Mouse (Mus musculus) brain, embryonic 18.5 days (tissue): ENCODE measurements around the gene Zic5.

Source experiments
- DNase-seq: peaks from one replicate; pipeline ENCODE4 v3.0.0-alpha.2; 2012; ENCODE audit warnings: low read depth, low spot score

The Zic5 gene

DNA sequence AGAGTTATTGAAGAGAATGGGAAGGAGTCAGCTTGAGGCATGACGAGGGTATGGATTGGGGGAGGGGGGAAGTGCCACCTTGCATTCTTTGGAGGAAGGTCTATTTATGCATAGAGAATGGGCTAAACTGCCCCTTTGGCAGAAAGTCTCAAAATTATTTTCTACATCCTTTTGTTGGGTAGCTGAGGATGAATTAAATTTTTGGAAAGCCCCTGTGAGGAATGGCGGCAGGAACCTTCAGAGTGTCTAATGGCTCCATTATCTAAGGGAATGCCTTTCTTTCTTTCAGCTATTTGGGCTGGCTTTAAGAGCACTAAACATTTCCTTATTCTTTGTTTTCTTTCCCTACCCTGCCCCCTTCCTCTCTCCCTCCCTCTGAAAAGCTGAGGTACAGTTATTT lies 14.9 kb upstream of the Zic5 start:
- no peak for DNase-seq

DNA sequence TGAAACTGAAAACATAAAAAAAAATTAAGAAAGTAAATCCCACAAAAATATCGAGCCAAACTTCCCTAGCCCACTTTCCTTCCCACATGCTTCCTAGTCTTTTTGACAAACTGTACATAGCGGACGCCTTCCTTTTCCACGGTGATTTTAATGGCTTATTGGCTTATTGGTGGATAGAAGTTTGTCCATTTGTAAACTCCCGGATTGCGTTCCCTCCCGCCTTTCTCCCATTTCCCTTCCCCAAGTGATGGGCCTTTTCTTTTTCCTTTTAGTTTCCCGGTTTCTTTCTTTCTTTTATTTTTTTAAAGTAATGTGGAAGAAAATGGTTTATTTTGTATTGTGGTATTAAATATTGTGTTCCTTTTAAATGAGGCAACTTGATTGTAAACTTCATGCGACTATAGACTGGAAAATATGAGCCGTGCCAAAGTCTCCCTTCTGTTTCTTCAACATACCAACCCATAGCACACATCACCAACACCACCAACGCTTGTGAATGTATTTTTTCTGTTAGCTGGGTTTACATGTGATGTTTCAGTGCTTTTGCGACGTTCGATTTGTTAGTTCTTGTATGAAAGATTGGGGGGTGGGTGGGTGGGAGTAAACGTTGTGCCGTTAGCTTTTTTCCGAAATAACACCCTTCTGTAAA lies 14.1 kb upstream of the Zic5 start:
- no peak for DNase-seq

DNA sequence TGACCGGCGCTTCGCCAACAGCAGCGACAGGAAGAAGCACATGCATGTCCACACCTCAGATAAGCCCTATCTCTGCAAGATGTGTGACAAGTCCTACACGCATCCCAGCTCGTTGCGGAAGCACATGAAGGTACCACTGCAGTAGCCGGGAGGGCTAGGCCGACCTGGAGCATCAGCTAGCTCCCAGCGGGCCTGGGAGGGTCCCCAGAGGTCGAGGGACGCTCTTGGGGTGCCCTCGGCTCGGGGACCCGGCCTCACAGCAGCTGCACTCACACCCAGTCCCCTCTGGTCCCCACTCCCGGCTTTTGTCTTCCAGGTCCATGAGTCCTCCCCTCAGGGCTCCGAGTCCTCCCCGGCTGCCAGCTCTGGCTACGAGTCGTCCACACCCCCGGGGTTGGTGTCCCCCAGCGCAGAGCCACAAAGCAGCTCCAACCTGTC lies 13.1 kb upstream of the Zic5 start:
- DNase-seq = no peak

DNA sequence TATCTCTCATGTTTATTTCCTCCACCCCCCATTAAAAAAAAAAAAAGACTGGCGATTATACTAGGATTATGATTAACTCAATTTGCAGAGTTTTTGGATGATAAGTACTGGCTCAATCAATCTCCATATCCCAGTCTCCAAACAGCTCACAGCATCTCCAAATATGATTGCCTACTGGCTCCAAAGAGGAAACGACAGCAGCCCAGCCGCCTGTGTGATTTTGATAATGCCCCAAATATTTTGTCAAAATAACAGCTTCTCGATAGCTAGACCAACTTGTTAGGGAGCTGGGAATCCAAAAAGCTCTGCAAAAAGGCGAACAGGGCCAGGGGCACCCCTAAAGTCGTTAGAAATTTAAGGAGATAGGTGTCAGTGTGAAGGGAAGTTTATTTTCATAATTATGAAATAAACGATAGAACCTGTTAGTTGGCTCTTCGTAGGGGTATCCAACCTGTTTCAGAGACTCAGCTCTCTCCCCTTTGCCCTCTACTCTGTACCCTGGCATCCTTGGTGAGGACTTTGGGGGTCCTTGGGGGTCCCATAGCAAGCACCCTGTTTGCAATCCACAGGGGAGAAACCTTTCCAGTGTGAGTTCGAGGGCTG lies 12.6 kb upstream of the Zic5 start:
- no peak for DNase-seq

DNA sequence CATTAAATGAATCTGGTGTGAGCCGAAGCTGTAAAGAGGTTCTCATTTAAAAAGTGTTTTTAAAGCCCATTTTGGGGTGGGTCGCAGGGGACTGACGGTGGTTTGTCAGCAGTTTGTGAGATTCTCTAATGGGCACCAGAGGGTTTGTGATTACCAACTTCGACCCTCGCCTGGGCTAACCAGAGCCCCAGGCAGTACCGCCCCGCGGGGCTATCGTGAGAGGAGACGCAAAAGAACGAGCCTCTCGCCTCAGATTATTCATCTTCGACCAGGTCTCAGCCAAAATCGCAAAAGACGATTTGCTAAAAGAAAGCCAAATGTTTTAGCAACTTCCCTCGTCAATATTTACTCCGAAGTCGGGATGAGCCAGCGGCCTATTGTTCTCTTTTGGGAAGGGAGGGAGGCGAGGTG lies 11.8 kb upstream of the Zic5 start:
- no peak for DNase-seq

DNA sequence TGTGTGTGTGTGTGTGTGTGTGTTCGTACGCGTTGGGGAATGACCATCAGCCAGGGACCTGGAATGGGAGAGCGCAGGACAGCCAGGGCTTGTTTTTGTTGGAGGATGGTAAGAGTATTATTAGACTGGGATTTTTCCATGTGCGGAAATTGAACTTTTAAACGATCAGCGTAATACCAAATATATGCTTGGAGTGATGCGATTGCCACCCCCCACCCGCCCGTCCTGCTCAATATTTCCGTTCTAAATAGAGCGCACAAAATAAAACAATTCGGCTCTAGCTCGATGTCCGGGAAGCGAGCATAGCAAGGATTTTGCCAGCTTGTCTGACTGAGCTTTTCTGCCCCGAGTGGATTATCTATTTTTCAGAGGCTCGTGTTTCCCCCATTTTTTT lies 11.3 kb upstream of the Zic5 start:
- DNase-seq = no peak

DNA sequence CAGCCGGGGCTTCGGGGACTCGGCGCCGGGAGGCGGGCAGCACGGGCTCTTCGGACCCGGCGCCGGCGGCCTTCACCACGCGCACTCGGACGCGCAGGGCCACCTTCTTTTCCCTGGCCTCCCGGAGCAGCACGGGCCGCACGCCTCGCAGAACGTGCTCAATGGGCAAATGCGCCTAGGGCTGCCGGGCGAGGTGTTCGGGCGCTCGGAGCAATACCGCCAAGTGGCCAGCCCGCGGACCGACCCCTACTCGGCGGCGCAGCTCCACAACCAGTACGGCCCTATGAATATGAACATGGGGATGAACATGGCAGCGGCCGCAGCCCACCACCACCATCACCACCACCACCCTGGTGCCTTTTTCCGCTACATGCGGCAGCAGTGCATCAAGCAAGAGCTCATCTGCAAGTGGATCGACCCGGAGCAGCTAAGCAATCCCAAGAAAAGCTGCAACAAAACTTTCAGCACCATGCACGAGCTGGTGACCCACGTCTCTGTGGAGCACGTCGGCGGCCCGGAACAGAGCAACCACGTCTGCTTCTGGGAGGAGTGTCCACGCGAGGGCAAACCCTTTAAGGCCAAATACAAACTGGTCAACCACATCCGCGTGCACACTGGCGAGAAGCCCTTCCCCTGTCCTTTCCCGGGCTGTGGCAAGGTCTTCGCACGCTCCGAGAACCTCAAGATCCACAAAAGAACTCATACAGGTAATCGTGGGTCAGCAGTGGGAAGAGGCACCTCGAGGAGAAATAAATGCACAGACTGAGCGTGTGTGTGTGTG lies 10.8 kb upstream of the Zic5 start:
- DNase-seq = no peak

DNA sequence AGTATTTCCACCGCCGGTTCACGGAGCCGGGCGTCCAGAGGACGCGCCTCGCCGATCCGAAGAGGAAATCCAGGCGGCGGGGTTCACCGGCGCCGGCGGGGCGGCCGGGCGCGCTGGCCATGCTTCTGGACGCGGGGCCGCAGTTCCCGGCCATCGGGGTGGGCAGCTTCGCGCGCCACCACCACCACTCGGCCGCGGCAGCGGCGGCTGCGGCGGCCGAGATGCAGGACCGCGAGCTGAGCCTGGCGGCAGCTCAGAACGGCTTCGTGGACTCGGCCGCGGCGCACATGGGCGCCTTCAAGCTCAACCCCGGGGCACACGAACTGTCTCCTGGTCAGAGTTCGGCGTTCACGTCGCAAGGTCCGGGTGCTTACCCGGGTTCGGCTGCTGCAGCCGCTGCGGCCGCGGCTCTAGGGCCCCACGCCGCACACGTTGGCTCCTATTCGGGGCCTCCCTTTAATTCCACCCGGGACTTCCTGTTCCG lies 10.1 kb upstream of the Zic5 start:
- no peak for DNase-seq

DNA sequence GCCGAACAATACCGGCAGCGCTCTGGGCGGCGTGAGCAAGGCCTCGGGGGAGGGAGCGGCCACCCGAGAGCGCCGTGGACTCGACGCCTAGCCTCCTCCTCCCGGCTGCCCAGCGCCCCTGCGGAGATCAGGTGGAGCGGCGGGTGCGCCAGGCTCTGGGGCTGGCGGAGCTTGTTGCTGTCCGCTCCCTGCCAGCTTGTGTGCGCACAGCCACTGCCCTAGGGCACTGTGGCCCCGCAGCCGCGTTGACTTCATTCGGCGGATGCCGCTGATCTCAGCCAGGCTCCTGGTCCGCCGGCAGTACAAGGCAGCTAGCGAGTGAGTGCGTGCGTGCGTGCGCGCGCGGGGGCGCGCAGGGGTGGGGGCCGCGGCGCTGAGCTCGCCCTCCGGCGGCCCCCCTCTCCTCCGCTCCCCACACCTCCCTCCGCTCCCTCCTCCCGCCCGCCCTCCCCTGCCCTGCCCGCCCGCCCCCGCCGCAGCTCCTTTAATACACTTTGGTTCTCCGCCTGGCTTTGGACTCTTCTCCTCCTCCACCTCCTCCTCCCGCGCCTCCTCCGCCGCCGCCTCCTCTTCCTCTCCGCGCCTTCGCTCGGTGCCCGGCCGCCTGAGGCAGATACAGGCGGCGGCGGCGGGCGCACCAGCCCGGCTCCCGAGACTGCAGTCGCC lies 9.5 kb upstream of the Zic5 start, which contains the start of gene Zic2:
Zic2 (plus strand) TSS at position 545 of the 666 bp plus-strand sequence.
- DNase-seq = no peak

DNA sequence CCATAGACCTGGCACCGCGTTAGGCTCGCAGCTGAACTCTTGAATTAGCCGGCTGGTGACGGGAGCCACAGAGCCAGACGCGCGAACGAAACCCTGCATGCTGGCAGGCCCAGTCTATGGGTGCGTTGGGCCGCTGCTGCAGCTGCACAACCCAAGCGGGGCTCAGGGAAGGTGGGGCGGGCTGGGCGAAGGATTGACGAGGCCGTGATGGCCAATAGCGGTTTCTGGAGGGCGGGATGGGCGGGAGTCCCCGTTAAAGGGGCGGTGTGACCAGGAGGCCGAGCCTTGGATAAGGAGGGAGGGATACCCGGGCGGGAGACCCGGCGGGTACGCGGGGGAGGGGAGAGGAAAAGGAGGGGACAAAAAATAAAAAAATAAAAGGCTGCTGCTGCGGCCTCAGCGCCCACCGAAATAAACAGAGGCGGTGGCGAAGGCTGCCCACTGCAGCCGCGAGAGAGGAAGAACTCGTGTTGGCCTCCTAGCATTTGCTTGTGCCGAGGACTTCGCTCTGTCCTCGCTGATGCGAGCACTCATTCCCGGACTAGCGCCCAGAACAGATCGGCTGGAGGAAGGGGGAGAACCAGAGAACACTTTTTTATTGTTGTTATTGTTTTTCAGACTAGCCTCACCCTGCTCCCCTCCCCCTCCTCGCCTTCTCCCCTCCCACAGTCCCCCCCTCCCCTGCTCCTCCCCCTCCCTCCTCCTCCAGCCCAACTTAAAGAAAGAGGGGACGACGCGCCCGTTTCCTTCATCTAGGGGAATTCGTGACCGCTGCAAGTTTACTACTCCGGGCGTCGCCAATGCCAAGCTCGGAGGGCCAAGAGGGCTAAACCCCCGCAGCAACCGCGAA lies 8.8 kb upstream of the Zic5 start:
- DNase-seq = no peak

DNA sequence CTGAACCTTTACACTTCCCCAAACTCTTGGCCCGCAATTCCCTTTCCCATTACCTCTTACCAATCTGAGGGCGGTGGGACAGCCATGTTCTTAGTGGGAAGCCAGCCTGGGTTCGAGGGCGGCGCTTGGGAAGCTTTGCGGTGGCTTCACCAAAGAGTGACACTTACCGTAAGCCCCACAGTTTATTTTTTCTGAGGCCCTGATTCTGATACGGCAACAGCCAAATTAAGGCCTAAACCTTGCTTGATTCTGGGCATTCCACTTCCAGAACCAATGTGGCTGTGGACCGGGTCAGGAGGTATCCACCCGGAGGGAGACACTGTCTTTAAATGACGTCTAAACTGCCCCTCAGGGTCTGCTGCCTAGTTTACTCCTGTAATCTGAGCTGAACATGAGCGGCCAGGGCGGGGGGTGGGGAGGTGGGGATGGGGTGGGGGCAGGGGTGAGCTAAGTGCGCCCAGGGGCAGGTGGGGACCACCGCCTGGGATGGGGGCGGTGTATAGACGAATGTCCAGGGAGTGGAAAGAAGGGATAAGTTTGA lies 7.8 kb upstream of the Zic5 start:
- no peak for DNase-seq

DNA sequence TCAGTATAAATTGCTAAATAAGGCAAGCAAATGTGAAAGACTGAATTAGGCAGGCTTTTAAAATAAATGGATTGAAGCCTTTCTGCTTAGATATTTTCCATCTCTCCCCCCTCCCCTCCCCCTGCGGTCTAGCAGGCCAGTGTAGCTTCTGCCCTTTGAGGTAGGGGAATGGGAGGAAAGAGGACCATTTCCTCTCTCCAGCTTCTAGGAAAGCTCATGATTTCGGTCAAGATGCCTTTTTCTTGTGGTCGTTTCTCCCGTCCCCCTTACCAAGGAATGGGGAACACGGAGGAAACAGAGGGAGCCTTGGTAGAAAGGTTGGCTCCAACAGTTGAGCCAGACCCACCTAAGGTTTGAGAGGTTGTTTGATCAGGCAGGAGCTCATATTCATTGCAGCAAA lies 7.2 kb upstream of the Zic5 start:
- DNase-seq = no peak

DNA sequence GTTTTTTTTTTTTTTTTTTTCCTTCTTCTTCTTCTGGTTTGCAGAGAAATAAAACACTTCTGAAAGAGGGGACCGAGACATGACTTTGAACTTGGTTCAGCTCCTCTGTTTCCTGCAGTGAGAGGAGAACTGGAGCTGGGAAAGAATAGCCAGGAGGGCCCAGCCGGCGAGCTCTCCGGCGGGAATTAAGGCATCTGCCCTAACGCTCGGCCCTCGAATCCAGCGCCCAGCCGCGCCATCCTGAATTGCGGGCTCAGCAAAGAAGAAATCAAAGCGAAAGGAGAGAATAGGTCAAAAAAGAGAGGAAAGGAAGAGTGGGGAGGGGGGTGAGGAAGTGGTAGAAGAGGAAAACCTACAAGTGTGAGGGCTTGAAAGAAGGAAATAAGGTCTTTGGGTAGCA lies 6.7 kb upstream of the Zic5 start:
- DNase-seq = no peak

DNA sequence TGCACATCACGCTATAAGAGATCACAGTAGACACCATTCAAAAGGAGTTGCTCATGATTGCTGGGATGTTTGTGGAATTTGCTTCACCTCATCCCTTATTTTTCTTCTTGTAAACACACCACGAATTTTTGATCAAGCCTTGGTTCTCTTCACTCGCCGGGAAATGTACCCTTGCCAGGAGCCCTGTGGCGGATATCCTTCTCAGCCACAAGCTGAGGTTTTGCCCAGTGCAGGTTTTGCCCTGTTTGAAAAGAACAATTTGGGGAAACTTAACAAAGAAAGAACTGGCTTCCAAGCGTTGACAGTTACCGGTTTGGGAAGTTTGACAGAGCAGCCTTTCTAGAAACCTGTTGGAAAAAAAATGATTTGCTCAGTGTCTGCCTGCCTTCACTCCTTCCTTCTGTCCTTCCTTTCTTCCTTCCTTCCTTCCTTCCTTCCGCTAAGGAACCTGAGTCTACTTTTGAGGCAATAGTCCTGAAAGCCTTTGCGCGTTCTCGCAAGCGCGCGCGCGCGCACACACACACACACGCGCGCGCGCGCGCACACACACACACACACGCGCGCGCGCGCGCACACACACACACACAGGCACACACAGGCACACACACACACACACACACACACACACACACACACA lies 6.1 kb upstream of the Zic5 start:
- no peak for DNase-seq

DNA sequence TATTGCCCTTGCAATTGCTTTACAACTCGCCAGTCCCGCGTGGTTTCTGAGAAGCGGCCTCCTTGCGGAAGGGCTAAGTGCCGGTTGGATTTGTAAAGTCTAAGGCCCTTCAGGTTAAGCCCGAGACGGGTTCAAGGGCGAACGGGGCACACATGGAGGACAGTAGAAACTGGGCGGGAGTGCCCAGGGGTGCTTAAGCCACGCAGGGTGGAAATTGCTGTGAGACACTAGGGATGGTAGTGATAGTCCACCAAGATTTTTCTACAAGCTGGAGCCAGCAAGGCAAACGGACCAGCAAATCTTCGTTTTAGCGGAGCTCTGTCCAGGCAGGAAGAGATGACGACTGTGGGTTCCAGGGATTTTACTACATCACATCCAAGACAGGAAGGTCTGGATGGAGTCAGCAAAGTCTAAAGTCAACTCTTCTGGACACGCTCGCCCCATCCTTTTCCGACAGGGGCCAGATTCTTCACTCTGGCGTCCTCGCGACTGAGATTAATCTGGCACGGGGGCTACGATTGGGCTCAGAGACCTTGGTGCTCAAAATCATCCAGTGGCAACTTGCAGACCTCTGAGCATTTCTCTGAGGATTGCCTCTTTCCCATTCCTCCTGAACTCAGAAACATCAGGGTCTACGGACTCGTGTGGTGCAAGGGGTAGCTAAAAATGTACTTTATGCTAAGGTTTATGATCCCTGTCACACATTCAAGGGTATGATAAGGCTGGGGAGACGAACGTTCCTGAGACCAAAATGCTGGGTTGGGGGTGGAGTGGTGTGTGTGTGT lies 3.7 kb upstream of the Zic5 start:
- no peak for DNase-seq

DNA sequence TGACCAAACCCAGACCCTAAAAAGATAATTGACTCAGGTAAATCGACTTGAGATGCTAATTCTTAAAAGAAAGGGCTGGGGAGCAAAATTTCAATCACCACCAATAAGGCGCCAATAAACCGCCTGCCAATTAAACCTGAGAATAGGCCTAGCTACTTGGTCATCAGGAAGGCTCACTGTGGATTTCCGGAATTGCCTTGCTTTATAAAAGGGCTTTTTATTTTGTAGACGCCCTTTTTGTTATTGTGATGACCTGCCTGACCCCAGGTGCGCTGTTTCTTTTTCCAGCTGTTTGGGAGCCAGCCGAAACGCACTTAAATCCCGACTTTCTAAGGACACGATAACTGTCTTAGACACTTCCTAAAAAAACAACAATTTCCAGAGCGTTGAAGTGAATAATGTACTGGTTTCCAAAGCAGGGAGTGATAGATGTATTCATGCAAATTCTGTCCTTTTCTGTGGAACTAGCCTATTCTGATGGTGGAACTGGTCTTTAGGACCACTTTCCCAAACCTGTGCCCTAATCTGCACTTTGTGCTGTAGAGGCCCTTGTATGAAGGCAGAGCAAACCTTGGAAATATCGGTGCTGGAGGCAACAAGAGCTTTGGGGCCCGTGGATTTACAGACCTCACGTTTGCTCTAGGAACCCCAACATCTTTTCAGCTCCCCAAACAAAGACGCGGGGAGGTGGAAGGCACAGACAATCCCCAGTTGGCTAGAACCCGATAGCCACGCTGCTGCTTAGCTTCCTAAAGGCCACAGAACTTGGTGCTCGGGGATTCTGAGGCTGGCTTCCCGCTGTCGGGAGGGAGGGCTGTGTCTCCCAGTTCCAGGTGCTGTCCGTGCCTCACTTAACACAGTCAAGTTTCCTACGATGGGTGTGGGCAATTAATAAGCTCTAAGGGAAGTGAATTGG lies 2.7 kb upstream of the Zic5 start:
- no peak for DNase-seq

DNA sequence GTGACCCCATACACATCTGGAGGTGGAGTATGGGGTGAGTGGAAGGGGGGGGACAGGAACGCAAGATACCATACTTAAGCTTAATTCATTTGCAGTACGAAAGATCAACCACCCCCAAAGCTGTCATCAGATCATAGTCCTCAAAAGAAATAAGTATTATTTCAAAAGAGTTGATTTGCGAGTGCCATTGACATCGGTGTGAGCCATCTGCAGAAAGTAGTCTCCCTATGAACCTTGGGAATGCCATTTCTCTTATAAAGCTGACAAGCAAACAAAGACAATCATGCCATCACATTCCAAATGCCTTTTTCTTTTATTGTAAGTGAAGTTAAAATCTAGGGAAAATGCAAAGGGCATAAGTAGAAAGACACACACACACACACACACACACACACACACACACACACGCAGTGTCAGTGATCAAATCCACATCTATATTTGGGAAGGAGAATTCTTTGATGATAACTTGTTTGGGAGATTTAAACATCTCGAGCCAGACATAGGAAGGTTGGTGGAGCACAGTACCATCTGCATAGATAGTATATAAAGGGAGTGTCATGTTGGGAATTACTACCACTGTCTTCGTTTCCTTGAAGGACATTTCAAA lies 1.4 kb upstream of the Zic5 start:
- DNase-seq = no peak

DNA sequence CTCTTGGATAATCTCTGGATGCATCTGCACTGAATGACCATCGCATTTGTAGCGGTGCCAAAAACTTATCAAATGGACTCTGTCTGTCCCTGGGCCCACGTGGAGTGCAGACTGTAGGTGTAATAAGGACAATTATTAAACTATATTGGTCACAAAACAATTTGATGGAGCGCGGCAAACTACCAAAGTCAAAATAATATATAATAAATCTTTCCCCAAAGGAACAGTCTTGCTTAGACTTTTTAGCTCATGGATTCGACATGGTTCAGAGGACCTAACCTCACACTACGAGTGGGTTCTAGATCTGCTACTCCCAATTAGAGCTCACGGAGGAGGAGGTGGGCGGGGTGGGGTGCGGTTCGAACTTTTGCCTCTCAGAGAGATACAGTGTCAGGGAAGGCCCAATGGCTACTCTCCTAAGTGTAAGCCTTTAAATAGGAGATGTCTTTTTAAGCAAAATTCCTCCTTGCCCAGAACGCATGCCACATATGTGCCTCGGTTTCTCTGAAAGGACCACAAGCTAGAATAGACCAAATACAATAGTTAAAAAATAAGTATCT lies 534 bp upstream of the Zic5 start:
- no peak for DNase-seq
